Mouse (Mus musculus): ENCODE results near the gene Cyp2d22. TPM values are rescaled to one million over a fixed set of nuclear protein-coding genes. Genes with fewer than 3 reads are reported as not detected.
A peak's percentile ranks its signal among the peaks of the same experiment; 100 is the strongest.

The Cyp2d22 gene
- polyA plus RNA-seq, 1 experiment, result 0.06 TPM

DNA sequence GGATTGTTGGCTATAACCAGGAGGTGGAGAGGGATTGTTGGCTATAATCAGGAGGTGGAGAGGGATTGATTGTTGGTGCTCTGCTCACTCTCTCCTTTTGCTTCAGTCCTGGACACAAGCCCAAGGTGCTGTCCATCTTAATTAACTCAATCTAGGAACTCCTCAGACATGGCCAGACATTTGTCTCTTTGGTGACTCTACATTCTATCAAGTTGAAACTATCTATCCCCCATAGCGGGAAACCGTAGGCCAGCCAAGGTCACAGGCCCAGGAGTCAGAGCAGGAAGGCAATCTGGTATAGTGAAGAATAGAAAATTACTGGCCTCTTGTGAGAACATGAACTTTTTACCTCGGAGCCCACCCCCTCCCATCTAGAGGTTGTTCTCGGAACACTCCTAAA is 17.8 kb downstream of the Cyp2d22 start:
- H3K4me3 ChIP-seq (ENCODE audit: insufficient read depth, poor library complexity, severe bottlenecking), result no peak overlapping the region
- TF ChIP-seq CEBPB (IDR thresholded peaks at IDR 0.05; ENCODE audit: low read depth), result no peak
- no peak for TF ChIP-seq MAX (IDR thresholded peaks at IDR 0.05)
- TF ChIP-seq CTCF (IDR thresholded peaks at IDR 0.05; ENCODE audit: control insufficient read depth, insufficient read depth, insufficient read length), result no peak
- TF ChIP-seq MYOG (IDR thresholded peaks at IDR 0.05; ENCODE audit: control insufficient read depth, extremely low read depth, insufficient read length), result no peak
- no peaks in the 10 kb centered on the region for H3K36me3 ChIP-seq (ENCODE audit: control insufficient read depth, insufficient read depth)
- no peaks in the 10 kb centered on the region for H3K79me3 ChIP-seq (ENCODE audit: low read depth)
- no peak overlapping the region for H3ac ChIP-seq (ENCODE audit: control insufficient read depth, insufficient read length, low read depth)
- no peaks in the 10 kb centered on the region for H3K79me2 ChIP-seq (ENCODE audit: control insufficient read depth, insufficient read depth)
- H3K27me3 ChIP-seq (ENCODE audit: control insufficient read depth, insufficient read depth, insufficient read length), result no peaks in the 10 kb centered on the region

DNA sequence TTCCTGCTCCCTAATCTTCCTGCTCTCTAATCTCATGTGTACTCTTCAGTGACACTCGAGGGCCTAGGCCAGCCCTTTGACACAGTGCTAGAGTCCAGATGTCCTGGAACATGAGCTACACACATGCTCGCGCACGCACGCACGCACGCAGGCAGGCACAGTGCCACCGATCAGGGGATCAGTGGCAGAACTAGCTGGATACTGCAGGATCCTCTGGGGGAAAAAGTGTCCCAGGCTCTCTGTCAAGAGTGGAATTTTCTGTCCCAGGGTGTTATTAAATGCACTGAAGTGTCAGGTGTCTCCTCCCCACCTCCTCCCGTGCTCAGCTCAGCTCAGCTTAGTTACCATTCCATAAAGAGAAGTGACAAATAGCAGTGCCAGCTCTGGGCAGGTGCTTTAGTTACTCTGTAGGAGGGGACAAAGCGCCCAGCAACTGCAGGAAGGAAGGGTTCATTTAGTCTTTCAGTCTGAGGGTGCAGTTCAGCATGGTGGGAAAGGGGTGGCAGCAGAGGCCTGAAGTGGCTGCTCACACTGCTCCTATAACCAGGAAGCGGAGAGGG is 18.5 kb downstream of the Cyp2d22 start:
- Histone ChIP-seq H3K79me2 (ENCODE audit: control insufficient read depth, insufficient read depth) (no peaks in the 10 kb centered on the region), H3K79me3 (ENCODE audit: low read depth) (no peaks in the 10 kb centered on the region), H3K36me3 (ENCODE audit: control insufficient read depth, insufficient read depth) (no peaks in the 10 kb centered on the region), H3K27me3 (ENCODE audit: control insufficient read depth, insufficient read depth, insufficient read length) (no peaks in the 10 kb centered on the region), H3K4me3 (ENCODE audit: insufficient read depth, poor library complexity, severe bottlenecking) (no peak overlapping the region), H3ac (ENCODE audit: control insufficient read depth, insufficient read length, low read depth) (no peak overlapping the region)
- TF ChIP-seq CTCF (IDR thresholded peaks at IDR 0.05; ENCODE audit: control insufficient read depth, insufficient read depth, insufficient read length), result no peak
- TF ChIP-seq MAX (IDR thresholded peaks at IDR 0.05), result no peak
- TF ChIP-seq MYOD1 (IDR thresholded peaks at IDR 0.05; ENCODE audit: control insufficient read depth, insufficient read length, low read depth), result no peak
- no peak for TF ChIP-seq USF1 (IDR thresholded peaks at IDR 0.05; ENCODE audit: low read depth)
- TF ChIP-seq MYOG (IDR thresholded peaks at IDR 0.05; ENCODE audit: control insufficient read depth, extremely low read depth, insufficient read length), result no peak
- no peak for TF ChIP-seq FOSL1 (IDR thresholded peaks at IDR 0.05; ENCODE audit: insufficient read depth, low read length, poor library complexity, severe bottlenecking)

DNA sequence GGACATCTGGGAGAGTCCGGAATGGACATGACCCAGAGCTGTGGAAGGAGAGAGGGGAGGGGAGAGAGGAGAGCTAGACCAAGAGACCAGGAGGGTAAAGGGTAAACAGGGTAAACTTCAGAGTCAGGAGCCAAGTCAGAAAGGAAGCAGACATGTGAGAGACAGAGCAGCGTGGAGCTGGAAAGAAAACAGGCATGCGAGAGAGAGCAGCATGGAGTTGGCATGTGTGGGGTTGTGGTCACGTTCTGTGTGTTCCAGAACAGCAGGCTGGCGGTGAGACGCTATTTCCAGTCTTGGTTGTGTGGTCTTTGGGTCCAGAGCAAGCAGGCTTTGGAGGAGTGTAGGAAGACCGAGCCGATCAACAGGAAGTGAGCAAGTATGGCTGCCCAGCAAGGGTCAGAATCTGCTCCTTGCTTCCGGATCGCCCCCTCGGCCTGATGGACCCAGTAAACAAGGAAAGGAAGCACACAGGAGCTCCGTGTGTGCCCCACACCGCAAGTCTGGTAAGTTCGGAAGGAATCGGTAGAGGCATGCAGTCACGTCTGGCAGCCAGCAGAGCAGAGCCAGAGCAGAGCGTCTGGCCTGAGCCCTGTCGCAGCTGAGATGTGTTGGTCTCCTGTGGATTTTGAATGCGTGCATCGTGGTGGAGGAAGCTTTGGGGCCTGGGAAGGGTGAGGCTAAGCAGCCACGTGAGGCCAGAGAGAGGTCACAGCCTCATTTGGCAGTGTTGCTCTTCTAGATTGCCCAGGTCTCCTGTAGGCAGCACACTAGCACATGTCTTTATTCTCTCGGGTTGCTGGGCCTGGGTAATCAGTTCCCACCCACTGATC is 21.4 kb downstream of the Cyp2d22 start:
- H3ac ChIP-seq (ENCODE audit: control insufficient read depth, insufficient read length, low read depth), result no peak overlapping the region
- H3K27me3 ChIP-seq (ENCODE audit: control insufficient read depth, insufficient read depth, insufficient read length), result no peaks in the 10 kb centered on the region
- H3K4me3 ChIP-seq (ENCODE audit: insufficient read depth, poor library complexity, severe bottlenecking), result no peak overlapping the region
- H3K79me2 ChIP-seq (ENCODE audit: control insufficient read depth, insufficient read depth), result peaks cover 5% of the 10 kb centered on the region
- TF ChIP-seq CTCF (IDR thresholded peaks at IDR 0.05; ENCODE audit: control insufficient read depth, insufficient read depth, insufficient read length) (no peak), MYOG (IDR thresholded peaks at IDR 0.05; ENCODE audit: control insufficient read depth, extremely low read depth, insufficient read length) (no peak), MYOD1 (IDR thresholded peaks at IDR 0.05; ENCODE audit: control insufficient read depth, insufficient read length, low read depth) (no peak), CEBPB (IDR thresholded peaks at IDR 0.05; ENCODE audit: low read depth) (no peak), FOSL1 (IDR thresholded peaks at IDR 0.05; ENCODE audit: insufficient read depth, low read length, poor library complexity, severe bottlenecking) (no peak), USF1 (IDR thresholded peaks at IDR 0.05; ENCODE audit: low read depth) (no peak), MAX (IDR thresholded peaks at IDR 0.05) (no peak)
- H3K79me3 ChIP-seq (ENCODE audit: low read depth), result peaks cover 1% of the 10 kb centered on the region
- H3K36me3 ChIP-seq (ENCODE audit: control insufficient read depth, insufficient read depth), result no peaks in the 10 kb centered on the region

- Histone ChIP-seq H3ac (ENCODE audit: control insufficient read depth, insufficient read length, low read depth) (peak within 1 kb of the TSS; percentile 95), H3K79me3 (ENCODE audit: low read depth) (peaks cover 25% of the 10 kb centered on the region), H3K79me2 (ENCODE audit: control insufficient read depth, insufficient read depth) (peaks cover 42% of the 10 kb centered on the region), H3K4me3 (ENCODE audit: insufficient read depth, poor library complexity, severe bottlenecking) (peak within 1 kb of the TSS; percentile 100), H3K27me3 (ENCODE audit: control insufficient read depth, insufficient read depth, insufficient read length) (no peaks in the 10 kb centered on the region), H3K36me3 (ENCODE audit: control insufficient read depth, insufficient read depth) (peaks cover 21% of the 10 kb centered on the region)
- TF ChIP-seq MYOD1 (IDR thresholded peaks at IDR 0.05; ENCODE audit: control insufficient read depth, insufficient read length, low read depth), result no peak
- TF ChIP-seq USF1 (IDR thresholded peaks at IDR 0.05; ENCODE audit: low read depth), result no peak
- TF ChIP-seq CEBPB (IDR thresholded peaks at IDR 0.05; ENCODE audit: low read depth), result no peak
- peak; percentile 83 for TF ChIP-seq MAX (IDR thresholded peaks at IDR 0.05)
- peak; percentile 98 for TF ChIP-seq CTCF (IDR thresholded peaks at IDR 0.05; ENCODE audit: control insufficient read depth, insufficient read depth, insufficient read length)
Measured at GRCm38 (mm10) chr15:82354126-82354945, 25.7 kb downstream of the Cyp2d22 start, which contains the start of gene Ndufa6. Gene Ndufa6, minus strand, starts transcription at chr15:82354322.

- Histone ChIP-seq H3ac (ENCODE audit: control insufficient read depth, insufficient read length, low read depth) (peak overlapping the region; percentile 95), H3K79me2 (ENCODE audit: control insufficient read depth, insufficient read depth) (peaks cover 42% of the 10 kb centered on the region), H3K4me3 (ENCODE audit: insufficient read depth, poor library complexity, severe bottlenecking) (peak overlapping the region; percentile 100), H3K36me3 (ENCODE audit: control insufficient read depth, insufficient read depth) (peaks cover 27% of the 10 kb centered on the region), H3K79me3 (ENCODE audit: low read depth) (peaks cover 25% of the 10 kb centered on the region), H3K27me3 (ENCODE audit: control insufficient read depth, insufficient read depth, insufficient read length) (no peaks in the 10 kb centered on the region)
- TF ChIP-seq MAX (IDR thresholded peaks at IDR 0.05) (no peak), MYOD1 (IDR thresholded peaks at IDR 0.05; ENCODE audit: control insufficient read depth, insufficient read length, low read depth) (no peak), CEBPB (IDR thresholded peaks at IDR 0.05; ENCODE audit: low read depth) (no peak), USF1 (IDR thresholded peaks at IDR 0.05; ENCODE audit: low read depth) (no peak), CTCF (IDR thresholded peaks at IDR 0.05; ENCODE audit: control insufficient read depth, insufficient read depth, insufficient read length) (no peak), FOSL1 (IDR thresholded peaks at IDR 0.05; ENCODE audit: insufficient read depth, low read length, poor library complexity, severe bottlenecking) (no peak), MYOG (IDR thresholded peaks at IDR 0.05; ENCODE audit: control insufficient read depth, extremely low read depth, insufficient read length) (no peak)
Measured at GRCm38 (mm10) chr15:82353745-82354113, 26.3 kb downstream of the Cyp2d22 start.

Data from C2C12 (cell line).